Mouse (Mus musculus) bone marrow macrophage, adult 2 months (primary cell): ENCODE results near the gene Cap1. TPM values are rescaled to one million over a fixed set of nuclear protein-coding genes. Genes with fewer than 3 reads are reported as not detected.

Source experiments
- H3K27ac ChIP-seq: 2 replicates; pipeline ENCODE4 v1.5.1; 2012; ENCODE audit warnings: low read depth, low read length; ENCODE audit not compliant: insufficient read depth
- H3K4me1 ChIP-seq: 2 replicates; pipeline ENCODE4 v1.6.1; 2012; ENCODE audit warnings: low read length; ENCODE audit not compliant: control insufficient read depth, insufficient read depth
- H3K4me3 ChIP-seq: 2 replicates; pipeline ENCODE4 v1.5.1; 2012; ENCODE audit warnings: mild to moderate bottlenecking, low read length, moderate library complexity; ENCODE audit not compliant: insufficient read depth
- CTCF ChIP-seq: IDR thresholded peaks from 2 replicates; pipeline ENCODE4 v1.5.1; 2012; ENCODE audit warnings: low read depth, mild to moderate bottlenecking, low read length, moderate library complexity
- POLR2A ChIP-seq: IDR thresholded peaks from 2 replicates; pipeline ENCODE4 v1.6.1; 2012; ENCODE audit warnings: mild to moderate bottlenecking, low read depth, low read length, borderline replicate concordance
- polyA plus RNA-seq: library from polyadenylated mRNA; stranded (reverse); fragments of >200 nt; gene quantifications from 2 replicates; pipeline ENCODE4 v1.2.4, GENCODE M21; 2012; ENCODE audit not compliant: missing spikeins, insufficient read depth, insufficient read length

Gene Cap1
- 495 and 593 TPM in 2 replicates for polyA plus RNA-seq

DNA sequence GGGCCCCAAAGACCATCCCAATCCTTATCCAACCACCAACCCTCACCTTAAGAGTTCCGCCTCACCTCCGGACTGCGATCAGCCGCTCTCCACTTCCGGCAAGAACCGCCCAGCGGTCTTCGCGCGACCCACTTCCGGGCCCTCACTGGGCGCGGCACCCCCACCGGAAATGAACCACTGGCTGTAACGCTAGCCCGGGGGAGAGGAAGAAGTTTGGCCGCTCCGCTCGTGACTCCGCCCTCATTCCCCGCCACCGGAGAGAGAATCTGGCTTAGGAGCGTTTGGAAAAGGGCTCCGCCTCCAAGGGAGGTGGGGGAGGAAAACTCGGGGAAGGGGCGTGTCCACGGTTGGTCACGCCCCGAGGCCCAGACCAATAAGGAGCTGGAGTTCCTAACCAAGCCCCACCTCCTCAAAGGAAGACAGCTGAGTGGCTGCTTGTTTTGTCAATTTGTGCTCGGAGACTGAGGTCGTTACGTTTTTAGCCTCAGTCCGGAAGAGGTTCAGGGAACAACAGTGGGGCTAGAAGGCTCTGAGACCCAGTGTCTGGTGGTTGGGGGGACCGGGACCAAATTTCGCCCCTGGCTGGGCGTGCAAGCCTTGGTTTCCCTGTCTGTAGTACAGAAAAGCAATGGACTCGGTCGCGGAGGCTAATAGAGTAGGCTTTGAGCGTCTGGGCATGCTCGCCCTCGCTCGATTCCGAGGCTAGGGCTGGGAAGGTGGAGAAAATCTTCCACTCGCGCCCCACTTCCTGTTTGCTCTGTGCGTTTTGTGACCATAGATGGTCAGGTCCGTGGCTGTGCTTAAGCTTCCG, at the start of gene Cap1:
Gene Cap1 (minus strand): TSS at position 289 of the 811 bp plus-strand sequence.
- H3K27ac ChIP-seq = peak within 1 kb of the TSS; percentile 99
- peaks cover 27% of the 10 kb centered on the region for H3K4me1 ChIP-seq
- H3K4me3 ChIP-seq = peak within 1 kb of the TSS; percentile 80
- TF ChIP-seq POLR2A (no peak), CTCF (no peak)

DNA sequence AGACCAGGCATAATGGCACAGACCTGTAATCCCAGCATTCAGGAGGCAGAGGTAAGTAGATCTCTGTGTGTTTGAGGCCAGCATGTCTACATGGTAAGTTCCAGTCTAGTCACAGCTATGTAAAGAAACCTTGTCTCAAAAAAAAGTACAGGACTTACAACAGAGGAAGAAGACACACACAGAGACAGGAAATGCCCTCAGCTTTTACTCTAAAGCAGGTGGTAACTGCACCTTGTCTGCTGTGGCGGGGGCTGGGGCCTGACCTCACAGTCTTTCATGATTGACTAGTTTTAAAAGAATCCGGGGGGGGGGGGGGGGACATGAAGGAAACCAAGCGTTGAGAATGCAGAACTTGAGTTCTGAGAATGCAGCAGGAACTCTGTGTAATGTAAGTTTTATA, 48.0 kb upstream of the Cap1 start:
- no peak for TF ChIP-seq POLR2A
- no peak for TF ChIP-seq CTCF
- Histone ChIP-seq H3K27ac (no peak overlapping the region), H3K4me1 (peaks cover 7% of the 10 kb centered on the region), H3K4me3 (no peak overlapping the region)

DNA sequence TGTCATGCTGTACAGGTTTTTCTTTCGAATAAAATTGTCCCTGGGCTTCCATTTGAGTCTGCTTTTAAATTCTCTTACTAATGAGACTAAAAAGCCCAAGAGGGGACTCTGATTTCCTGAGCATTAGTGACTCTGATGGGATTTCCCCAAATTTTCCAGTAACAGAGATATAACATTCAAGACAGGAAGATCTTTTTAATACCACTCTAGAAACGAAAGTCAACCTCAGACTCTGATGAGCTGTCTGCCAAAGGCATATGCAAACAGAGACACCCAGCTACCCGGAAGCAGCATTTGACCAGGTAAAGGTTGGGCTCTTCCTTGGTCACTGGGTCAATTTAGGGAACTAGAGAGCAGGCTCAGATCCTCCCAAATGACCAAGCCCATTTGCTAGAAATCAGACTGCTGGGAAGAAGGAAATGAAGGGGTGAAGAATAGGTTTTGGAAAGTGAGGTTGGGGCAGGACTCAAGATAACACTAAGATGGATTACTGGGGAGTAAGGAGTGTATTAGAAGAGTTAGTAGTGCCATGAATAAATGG, 47.3 kb upstream of the Cap1 start:
- no peak overlapping the region for H3K27ac ChIP-seq

DNA sequence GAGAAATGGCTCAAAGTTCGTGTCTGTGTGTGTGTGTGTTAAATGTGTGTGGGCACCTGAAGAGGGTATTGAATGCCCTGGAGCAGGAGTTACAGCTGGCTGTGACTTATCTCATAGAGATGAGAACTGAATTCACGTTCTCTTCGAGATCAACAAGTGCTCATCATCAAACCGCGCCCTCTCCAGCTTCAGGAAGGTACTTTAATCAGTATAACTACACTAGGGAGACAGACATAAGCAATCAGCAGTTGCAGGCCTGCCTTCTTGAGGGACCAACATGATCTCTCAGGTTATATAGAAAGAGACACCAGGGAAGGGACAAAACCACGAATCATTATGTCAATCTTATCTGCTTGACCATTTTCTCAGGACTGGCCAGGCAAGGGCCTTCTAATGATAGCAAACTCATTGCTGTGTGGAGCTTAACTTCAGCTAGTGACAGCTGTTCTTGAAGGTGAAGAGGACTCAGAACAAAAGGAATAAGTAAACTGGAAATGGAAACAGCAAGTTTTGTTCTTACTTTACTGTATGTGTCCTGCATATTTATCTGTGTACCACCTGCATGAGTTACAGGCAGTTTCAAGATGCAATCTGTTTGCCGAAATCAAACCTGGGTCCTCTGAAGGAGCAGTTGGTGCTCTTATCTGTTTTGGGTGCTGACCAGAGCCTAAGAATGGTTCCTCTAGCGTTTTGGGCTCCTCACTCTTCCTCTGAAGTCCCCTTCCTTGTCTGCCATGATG, 46.6 kb upstream of the Cap1 start:
- peaks cover 7% of the 10 kb centered on the region for H3K4me1 ChIP-seq
- H3K4me3 ChIP-seq = no peak overlapping the region
- TF ChIP-seq POLR2A (no peak), CTCF (no peak)
- no peak overlapping the region for H3K27ac ChIP-seq

More for the DNA sequence above, 47.3 kb upstream of the Cap1 start:
- TF ChIP-seq CTCF = no peak
- no peak for TF ChIP-seq POLR2A
- Histone ChIP-seq H3K4me3 (no peak overlapping the region), H3K4me1 (peaks cover 7% of the 10 kb centered on the region)

DNA sequence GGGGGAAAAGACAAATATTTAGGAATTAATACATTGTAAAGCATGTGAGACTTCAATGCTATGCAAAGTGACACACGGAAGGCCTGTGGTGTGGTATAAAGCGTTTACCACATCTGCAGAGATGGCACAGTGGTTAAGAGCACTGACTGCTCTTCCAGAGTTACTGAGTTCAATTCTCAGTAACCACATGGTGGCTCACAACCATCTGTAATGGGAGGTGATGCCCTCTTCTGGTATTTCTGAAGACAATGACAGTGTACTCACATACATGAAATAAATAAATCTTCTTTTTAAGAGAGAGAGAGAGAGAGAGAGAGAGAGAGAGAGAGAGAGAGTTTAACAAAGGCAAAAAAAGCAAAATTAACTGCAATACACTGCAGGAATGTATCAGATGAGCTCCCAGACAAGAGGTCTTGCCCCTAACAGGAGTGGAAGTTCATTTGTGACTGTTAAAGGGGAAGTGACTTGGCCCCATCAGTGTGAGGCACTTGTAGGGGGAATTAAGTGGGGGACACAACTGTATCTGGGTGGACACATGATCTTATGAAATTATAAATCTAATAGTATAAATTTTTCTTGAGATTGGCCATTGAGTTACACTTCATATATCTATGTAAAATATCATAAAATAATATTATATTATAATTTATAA, 45.2 kb upstream of the Cap1 start:
- no peak overlapping the region for H3K4me3 ChIP-seq
- H3K27ac ChIP-seq = no peak overlapping the region
- H3K4me1 ChIP-seq = peaks cover 7% of the 10 kb centered on the region
- TF ChIP-seq POLR2A (no peak), CTCF (no peak)

DNA sequence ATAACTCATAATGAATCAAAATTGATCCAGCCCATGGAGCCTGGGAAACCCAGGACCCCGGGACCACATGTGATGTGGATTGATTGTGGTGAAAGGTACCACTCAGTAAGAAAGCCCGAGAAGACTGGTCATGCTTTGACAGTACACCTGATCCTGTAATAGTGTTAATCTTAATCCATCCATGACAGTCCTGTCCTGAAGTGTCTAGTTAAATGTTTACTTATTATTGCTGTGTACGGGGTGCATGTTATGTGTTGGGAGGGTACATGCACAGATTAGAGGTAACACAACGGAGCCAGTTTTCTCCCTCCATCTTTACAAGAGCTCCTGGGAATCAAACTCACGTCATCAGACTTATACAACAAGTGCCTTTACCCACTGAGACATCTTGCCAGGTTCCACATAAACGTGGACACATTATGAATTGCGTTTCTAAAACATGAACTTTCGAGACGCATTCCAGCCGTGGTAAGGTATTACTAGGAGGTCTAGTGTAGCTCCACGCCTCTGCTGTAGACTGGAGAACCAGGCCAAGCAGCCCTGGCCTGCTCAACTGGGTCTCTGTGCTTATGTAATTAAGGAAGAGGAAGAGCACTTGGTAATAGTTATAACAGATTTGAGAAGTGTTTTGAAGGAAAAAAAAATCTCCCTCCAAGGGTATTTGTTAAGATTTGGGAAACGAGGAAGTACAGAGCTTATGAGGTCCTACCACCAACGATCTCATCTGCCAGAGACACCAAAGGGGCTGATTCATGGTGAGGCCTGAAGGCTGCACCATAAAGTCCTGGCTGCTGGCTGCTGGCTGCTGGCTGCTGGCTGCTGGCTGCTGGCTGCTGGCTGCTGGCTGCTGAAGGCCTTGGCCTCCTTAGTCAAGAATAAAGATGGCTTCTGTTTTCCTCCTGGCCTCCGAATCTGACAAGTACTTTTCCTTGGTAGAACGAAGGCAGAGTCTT, 37.8 kb upstream of the Cap1 start:
- Histone ChIP-seq H3K4me3 (no peak overlapping the region), H3K4me1 (peaks cover 22% of the 10 kb centered on the region), H3K27ac (peak overlapping the region; percentile 81)
- TF ChIP-seq CTCF = no peak

DNA sequence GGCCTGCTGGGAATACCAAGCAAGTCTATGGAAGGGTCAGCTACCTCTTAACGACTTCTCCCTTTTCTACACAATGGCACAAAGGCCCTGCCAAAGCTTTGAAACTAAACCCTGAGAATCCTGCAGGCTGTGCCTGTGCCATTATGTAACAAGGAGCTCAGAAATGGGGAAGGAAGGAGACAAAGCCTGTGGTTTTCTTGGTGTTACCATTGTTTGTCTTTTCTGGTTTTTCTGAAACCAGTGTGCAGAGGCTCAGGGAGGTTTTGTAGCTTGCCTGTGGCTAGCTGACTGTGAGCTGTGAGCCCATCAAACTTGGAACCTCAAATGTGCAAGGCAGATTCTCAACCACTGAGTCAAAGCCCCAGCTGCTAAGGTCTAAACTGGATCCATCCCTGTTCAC, 37.0 kb upstream of the Cap1 start:
- no peak overlapping the region for H3K4me3 ChIP-seq
- TF ChIP-seq CTCF = no peak
- no peak for TF ChIP-seq POLR2A
- peaks cover 22% of the 10 kb centered on the region for H3K4me1 ChIP-seq
- peak overlapping the region; percentile 81 for H3K27ac ChIP-seq

DNA sequence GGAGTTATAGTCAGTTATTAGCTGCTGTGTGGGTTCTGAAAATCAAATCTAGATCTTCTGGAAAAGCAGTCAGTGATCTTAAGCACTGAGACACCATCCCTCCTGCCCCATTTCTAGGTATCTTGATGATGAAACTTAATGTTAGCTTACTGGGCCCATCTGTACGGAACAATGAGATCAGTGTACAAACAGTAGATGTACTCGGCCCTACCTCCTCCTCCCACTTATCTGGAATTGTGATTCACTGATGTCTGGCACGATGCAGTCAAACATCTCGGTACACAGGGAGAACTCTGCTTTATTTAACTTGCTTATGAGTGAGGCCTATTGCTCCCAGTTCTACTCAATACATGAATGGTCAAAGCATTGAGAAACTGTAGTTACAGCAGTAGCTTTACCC, 30.1 kb upstream of the Cap1 start:
- H3K4me1 ChIP-seq = no peaks in the 10 kb centered on the region
- TF ChIP-seq CTCF (no peak), POLR2A (no peak)
- no peak overlapping the region for H3K4me3 ChIP-seq
- no peak overlapping the region for H3K27ac ChIP-seq

DNA sequence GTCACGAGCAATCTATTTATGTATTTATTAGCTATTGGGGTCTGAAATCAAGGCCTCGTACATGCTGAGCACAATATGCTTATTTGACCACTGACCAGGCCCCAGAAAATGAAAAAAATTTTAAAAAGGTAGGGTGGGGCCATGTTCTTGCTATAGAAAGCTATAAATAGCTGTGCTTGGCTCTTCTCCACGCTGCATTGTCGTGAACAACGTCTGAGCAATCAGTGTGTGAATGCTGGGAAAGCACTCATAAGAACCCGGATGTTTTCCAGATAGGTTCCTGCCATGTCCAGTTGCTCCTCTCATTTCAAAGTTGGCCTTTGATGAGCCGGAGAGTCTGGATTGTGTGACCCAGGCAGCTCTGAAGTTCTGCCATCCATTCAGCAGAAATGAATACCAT, 28.3 kb upstream of the Cap1 start:
- no peak for TF ChIP-seq CTCF
- TF ChIP-seq POLR2A = no peak
- no peak overlapping the region for H3K27ac ChIP-seq
- H3K4me1 ChIP-seq = no peaks in the 10 kb centered on the region
- H3K4me3 ChIP-seq = no peak overlapping the region
